Mouse (Mus musculus): ENCODE measurements around the gene Tcaf1. TPM values are rescaled to one million over a fixed set of nuclear protein-coding genes. Genes with fewer than 3 reads are reported as not detected.

The Tcaf1 gene
- polyA plus RNA-seq, 1 experiment, result 2.9 TPM

DNA sequence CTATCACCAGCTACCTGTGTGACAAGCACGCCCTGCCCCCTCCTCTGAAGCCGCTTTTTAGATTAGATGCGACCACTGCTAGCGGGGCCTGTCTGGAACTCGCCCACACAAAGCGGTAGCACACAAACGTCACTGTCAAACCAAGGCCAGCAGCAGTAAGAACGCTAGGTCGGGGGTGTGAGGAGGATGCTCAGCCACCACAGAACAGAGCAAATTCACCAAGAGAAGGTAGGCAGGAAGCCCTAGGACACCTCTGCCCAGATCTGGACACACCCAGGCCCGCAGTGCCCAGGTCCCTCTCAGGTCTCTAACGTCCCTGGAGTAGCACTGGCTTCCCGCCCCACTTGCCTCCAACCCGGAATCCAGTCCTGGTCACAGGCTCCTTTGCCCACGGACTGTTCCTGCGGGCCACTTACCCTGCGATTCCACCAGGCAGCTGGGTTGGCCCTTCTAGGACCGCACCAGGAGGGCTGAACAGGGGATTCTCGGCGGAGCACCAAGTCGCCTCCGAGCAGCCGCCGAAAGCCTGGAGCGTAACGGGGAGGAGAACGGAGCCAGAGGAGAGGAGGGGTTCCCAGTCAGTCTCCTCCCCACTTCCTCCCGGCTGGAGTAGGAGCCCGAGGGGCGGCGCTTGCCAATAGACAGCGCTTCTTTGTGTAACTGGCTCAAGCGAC is 17.2 kb downstream of the Tcaf1 start:
- H3K4me1 ChIP-seq (ENCODE audit: control insufficient read depth, insufficient read depth, insufficient read length), result no peaks in the 10 kb centered on the region
- TF ChIP-seq POLR2A (IDR thresholded peaks at IDR 0.05; ENCODE audit: low read depth, low read length) (no peak), CTCF (IDR thresholded peaks at IDR 0.05; ENCODE audit: extremely low read depth, insufficient read depth, insufficient read length, insufficient replicate concordance) (no peak)
- H3K4me3 ChIP-seq (ENCODE audit: extremely low read depth, insufficient read depth, insufficient read length), result peak overlapping the region; percentile 48
- no peak for DNase-seq (ENCODE audit: low read depth in 1 of 2, low spot score in 2 of 2)
- 4% methylated on average over 32 of the region's 32 CpGs for WGBS
- no peaks in the 10 kb centered on the region for H3K27me3 ChIP-seq (ENCODE audit: control insufficient read depth, insufficient read depth, low read length)
- no peaks in the 10 kb centered on the region for H3K36me3 ChIP-seq (ENCODE audit: control insufficient read depth, insufficient read depth, low read length)
- peak overlapping the region; percentile 52; the same call in 1 of the 2 replicates for H3K27ac ChIP-seq (ENCODE audit: insufficient read depth, low read length)

DNA sequence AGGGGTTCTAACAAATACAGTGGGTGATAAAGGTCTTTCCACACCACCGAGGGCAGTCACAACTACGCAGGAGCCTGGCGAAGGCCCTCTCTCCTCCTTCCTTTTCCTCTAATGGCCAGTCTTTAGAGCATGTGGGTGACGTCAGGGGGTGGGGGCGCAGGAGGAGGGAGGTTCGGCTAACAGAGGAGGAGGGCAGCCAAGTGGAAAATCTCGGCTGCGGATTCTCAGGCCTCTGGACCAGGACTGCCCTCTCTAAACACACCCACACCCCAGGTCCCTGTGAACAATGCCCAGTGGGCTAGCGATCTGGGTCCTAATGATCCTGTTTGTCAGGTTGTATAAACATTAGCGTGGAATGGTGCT is 17.8 kb downstream of the Tcaf1 start:
- no peak for DNase-seq (ENCODE audit: low read depth in 1 of 2, low spot score in 2 of 2)
- TF ChIP-seq CTCF (IDR thresholded peaks at IDR 0.05; ENCODE audit: extremely low read depth, insufficient read depth, insufficient read length, insufficient replicate concordance) (no peak), POLR2A (IDR thresholded peaks at IDR 0.05; ENCODE audit: low read depth, low read length) (no peak)
- H3K27ac ChIP-seq (ENCODE audit: insufficient read depth, low read length), result peak overlapping the region; percentile 52; the same call in 1 of the 2 replicates
- H3K36me3 ChIP-seq (ENCODE audit: control insufficient read depth, insufficient read depth, low read length), result no peaks in the 10 kb centered on the region
- no peaks in the 10 kb centered on the region for H3K4me1 ChIP-seq (ENCODE audit: control insufficient read depth, insufficient read depth, insufficient read length)
- 15% methylated on average over 10 of the region's 10 CpGs for WGBS
- H3K27me3 ChIP-seq (ENCODE audit: control insufficient read depth, insufficient read depth, low read length), result no peaks in the 10 kb centered on the region
- peak overlapping the region; percentile 48; the same call in 1 of the 2 replicates for H3K4me3 ChIP-seq (ENCODE audit: extremely low read depth, insufficient read depth, insufficient read length)

DNA sequence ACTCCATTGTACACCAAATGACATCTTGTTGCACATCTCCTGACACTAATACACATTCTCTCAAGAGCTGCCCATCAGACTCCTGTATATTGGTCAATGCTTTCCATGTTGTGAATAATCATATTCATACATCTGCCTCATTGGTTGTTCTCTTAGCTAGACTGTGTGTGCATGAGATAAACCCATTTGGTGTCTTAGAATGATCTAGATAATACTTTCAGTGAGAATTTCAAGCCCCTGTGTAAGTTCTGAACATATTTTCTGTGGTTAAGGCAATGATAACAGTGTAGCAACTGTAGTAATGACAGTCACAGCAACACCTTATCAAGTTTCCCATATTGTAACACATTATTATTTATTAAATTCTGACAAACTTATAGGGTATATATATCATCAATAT is 20.1 kb downstream of the Tcaf1 start:
- Histone ChIP-seq H3K36me3 (ENCODE audit: control insufficient read depth, insufficient read depth, low read length) (no peaks in the 10 kb centered on the region), H3K4me1 (ENCODE audit: control insufficient read depth, insufficient read depth, insufficient read length) (no peaks in the 10 kb centered on the region), H3K27ac (ENCODE audit: insufficient read depth, low read length) (no peak overlapping the region), H3K4me3 (ENCODE audit: extremely low read depth, insufficient read depth, insufficient read length) (no peak overlapping the region), H3K27me3 (ENCODE audit: control insufficient read depth, insufficient read depth, low read length) (no peaks in the 10 kb centered on the region)
- TF ChIP-seq POLR2A (IDR thresholded peaks at IDR 0.05; ENCODE audit: low read depth, low read length), result no peak
- no peak for TF ChIP-seq CTCF (IDR thresholded peaks at IDR 0.05; ENCODE audit: extremely low read depth, insufficient read depth, insufficient read length, insufficient replicate concordance)
- DNase-seq (ENCODE audit: low read depth in 1 of 2, low spot score in 2 of 2), result no peak

DNA sequence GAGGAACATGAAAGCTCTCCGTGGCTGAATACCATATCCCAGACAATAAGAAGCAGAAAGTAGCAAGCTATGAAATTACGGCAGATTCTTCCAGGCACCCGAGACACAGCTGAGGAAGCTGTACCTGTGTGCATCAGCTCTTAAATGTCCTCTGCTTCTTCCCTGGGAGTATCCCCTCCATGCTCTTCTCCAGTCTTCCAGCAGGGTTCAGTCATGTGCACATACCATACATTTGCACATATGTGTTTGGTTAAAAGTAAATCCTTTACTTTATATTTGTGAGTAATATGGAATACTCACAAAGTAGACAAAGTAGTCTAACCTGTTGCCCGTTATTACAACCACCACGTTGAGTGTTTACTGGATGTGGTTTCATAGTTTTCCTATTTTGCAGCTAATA is 22.0 kb downstream of the Tcaf1 start:
- H3K27ac ChIP-seq (ENCODE audit: insufficient read depth, low read length), result no peak overlapping the region
- no peaks in the 10 kb centered on the region for H3K36me3 ChIP-seq (ENCODE audit: control insufficient read depth, insufficient read depth, low read length)
- 87% methylated on average over 5 of the region's 5 CpGs for WGBS
- H3K27me3 ChIP-seq (ENCODE audit: control insufficient read depth, insufficient read depth, low read length), result no peaks in the 10 kb centered on the region
- H3K4me3 ChIP-seq (ENCODE audit: extremely low read depth, insufficient read depth, insufficient read length), result no peak overlapping the region
- H3K4me1 ChIP-seq (ENCODE audit: control insufficient read depth, insufficient read depth, insufficient read length), result no peaks in the 10 kb centered on the region
- TF ChIP-seq CTCF (IDR thresholded peaks at IDR 0.05; ENCODE audit: extremely low read depth, insufficient read depth, insufficient read length, insufficient replicate concordance) (no peak), POLR2A (IDR thresholded peaks at IDR 0.05; ENCODE audit: low read depth, low read length) (no peak)
- DNase-seq (ENCODE audit: low read depth in 1 of 2, low spot score in 2 of 2), result no peak

GRCm38 (mm10) chr6:42680077-42680476 is 29.8 kb downstream of the Tcaf1 start:
- H3K27me3 ChIP-seq (ENCODE audit: control insufficient read depth, insufficient read depth, low read length), result no peaks in the 10 kb centered on the region
- no peaks in the 10 kb centered on the region for H3K4me1 ChIP-seq (ENCODE audit: control insufficient read depth, insufficient read depth, insufficient read length)
- TF ChIP-seq CTCF (IDR thresholded peaks at IDR 0.05; ENCODE audit: extremely low read depth, insufficient read depth, insufficient read length, insufficient replicate concordance), result no peak
- TF ChIP-seq POLR2A (IDR thresholded peaks at IDR 0.05; ENCODE audit: low read depth, low read length), result no peak
- 84% methylated on average over 7 of the region's 7 CpGs for WGBS
- no peak overlapping the region for H3K4me3 ChIP-seq (ENCODE audit: extremely low read depth, insufficient read depth, insufficient read length)
- H3K27ac ChIP-seq (ENCODE audit: insufficient read depth, low read length), result no peak overlapping the region
- H3K36me3 ChIP-seq (ENCODE audit: control insufficient read depth, insufficient read depth, low read length), result no peaks in the 10 kb centered on the region
- no peak for DNase-seq (ENCODE audit: low read depth in 1 of 2, low spot score in 2 of 2)

DNA sequence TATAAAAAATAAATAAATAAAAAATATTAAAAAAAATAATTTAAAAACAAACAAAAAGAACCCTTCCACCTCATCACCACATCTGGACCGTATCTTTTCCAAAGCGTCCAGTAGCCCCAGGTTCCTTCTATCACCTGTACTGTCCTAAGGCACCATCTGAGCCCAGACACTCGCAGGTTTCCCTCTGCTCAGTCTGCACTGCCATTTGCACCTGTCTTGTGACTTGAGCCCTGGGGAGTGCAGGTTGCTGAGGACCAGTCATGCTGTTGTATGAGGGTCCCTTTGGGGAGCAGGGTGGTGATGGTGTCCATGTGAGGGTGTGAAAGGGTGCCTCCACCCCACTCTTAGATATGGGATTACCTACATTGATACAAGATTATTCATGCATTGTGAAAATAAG is 33.9 kb downstream of the Tcaf1 start:
- no peak for DNase-seq (ENCODE audit: low read depth in 1 of 2, low spot score in 2 of 2)
- WGBS, result 97% methylated on average over 3 of the region's 3 CpGs
- no peak overlapping the region for H3K4me3 ChIP-seq (ENCODE audit: extremely low read depth, insufficient read depth, insufficient read length)
- no peak overlapping the region for H3K27ac ChIP-seq (ENCODE audit: insufficient read depth, low read length)
- no peaks in the 10 kb centered on the region for H3K36me3 ChIP-seq (ENCODE audit: control insufficient read depth, insufficient read depth, low read length)
- H3K27me3 ChIP-seq (ENCODE audit: control insufficient read depth, insufficient read depth, low read length), result no peaks in the 10 kb centered on the region
- H3K4me1 ChIP-seq (ENCODE audit: control insufficient read depth, insufficient read depth, insufficient read length), result no peaks in the 10 kb centered on the region
- no peak for TF ChIP-seq POLR2A (IDR thresholded peaks at IDR 0.05; ENCODE audit: low read depth, low read length)
- TF ChIP-seq CTCF (IDR thresholded peaks at IDR 0.05; ENCODE audit: extremely low read depth, insufficient read depth, insufficient read length, insufficient replicate concordance), result no peak

DNA sequence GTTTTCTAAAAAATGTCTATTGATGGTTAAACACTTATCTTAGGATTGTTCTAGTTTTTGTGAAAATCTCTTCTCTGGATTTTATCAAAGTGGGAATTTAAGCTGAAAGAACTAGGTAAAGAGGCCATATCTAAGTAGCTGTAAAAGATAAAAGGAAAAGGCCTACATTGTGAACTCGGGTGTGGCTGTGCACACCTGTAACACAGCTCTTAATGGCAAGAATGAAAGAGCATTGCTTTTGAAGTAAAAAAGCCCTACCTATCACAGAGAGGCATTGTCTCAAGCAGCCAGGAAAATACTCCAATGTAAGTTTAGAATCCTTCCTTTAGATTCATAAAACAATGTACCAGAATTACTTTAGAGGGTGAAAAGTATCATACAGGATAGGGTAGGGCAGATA is 38.1 kb downstream of the Tcaf1 start:
- no peak for DNase-seq (ENCODE audit: low read depth in 1 of 2, low spot score in 2 of 2)
- 67% methylated on average over 1 of the region's 1 CpGs for WGBS
- H3K27me3 ChIP-seq (ENCODE audit: control insufficient read depth, insufficient read depth, low read length), result no peaks in the 10 kb centered on the region
- no peak for TF ChIP-seq CTCF (IDR thresholded peaks at IDR 0.05; ENCODE audit: extremely low read depth, insufficient read depth, insufficient read length, insufficient replicate concordance)
- no peak for TF ChIP-seq POLR2A (IDR thresholded peaks at IDR 0.05; ENCODE audit: low read depth, low read length)
- H3K36me3 ChIP-seq (ENCODE audit: control insufficient read depth, insufficient read depth, low read length), result no peaks in the 10 kb centered on the region
- no peak overlapping the region for H3K4me3 ChIP-seq (ENCODE audit: extremely low read depth, insufficient read depth, insufficient read length)
- no peaks in the 10 kb centered on the region for H3K4me1 ChIP-seq (ENCODE audit: control insufficient read depth, insufficient read depth, insufficient read length)
- H3K27ac ChIP-seq (ENCODE audit: insufficient read depth, low read length), result no peak overlapping the region

Data from spleen, adult 2 months (tissue).